Mouse (Mus musculus): ENCODE results near the gene Lrch3. TPM values are rescaled to one million over a fixed set of nuclear protein-coding genes. Genes with fewer than 3 reads are reported as not detected.
A peak's percentile ranks its signal among the peaks of the same experiment; 100 is the strongest.

Gene Lrch3
- polyA plus RNA-seq, 1 experiment, result 9.0 TPM

- Histone ChIP-seq H3K27me3 (ENCODE audit: control insufficient read depth, insufficient read depth, insufficient read length) (no peaks in the 10 kb centered on the region), H3K79me2 (ENCODE audit: control insufficient read depth, insufficient read depth) (peaks cover 49% of the 10 kb centered on the region), H3ac (ENCODE audit: control insufficient read depth, insufficient read length) (peak within 1 kb of the TSS; percentile 74), H3K36me3 (ENCODE audit: control insufficient read depth, insufficient read depth) (peaks cover 6% of the 10 kb centered on the region), H3K4me3 (peak within 1 kb of the TSS; percentile 64), H3K4me2 (ENCODE audit: low read depth) (peak within 1 kb of the TSS; percentile 72)
- TF ChIP-seq CEBPB (IDR thresholded peaks at IDR 0.05; ENCODE audit: insufficient read depth, poor library complexity, severe bottlenecking) (no peak), POLR2AphosphoS2 (IDR thresholded peaks at IDR 0.05; ENCODE audit: insufficient read length, low read depth) (peak; percentile 92), USF1 (IDR thresholded peaks at IDR 0.05; ENCODE audit: low read depth) (no peak), POLR2A (IDR thresholded peaks at IDR 0.05; ENCODE audit: insufficient read length, low read depth) (peak; percentile 96), E2F4 (IDR thresholded peaks at IDR 0.05; ENCODE audit: insufficient read depth) (peak; percentile 33), MYOG (IDR thresholded peaks at IDR 0.05; ENCODE audit: control insufficient read depth in 1 of 3, insufficient read depth in 1 of 3, insufficient read length in 2 of 3, low read depth in 2 of 3) (peak in 1 of 3 experiments; percentile 39)
Observed at GRCm38 (mm10) chr16:32877343-32878156, 36.4 kb upstream of the Lrch3 start, which contains the start of the genes Fyttd1 and Rubcn. Gene Fyttd1 (plus strand): TSS chr16:32877500. Gene Rubcn (minus strand): TSS chr16:32877766.

- H3K79me2 ChIP-seq (ENCODE audit: control insufficient read depth, insufficient read depth), result peaks cover 55% of the 10 kb centered on the region
- peak overlapping the region; percentile 71 for H3K4me2 ChIP-seq (ENCODE audit: low read depth)
- peak overlapping the region; percentile 74 for H3ac ChIP-seq (ENCODE audit: control insufficient read depth, insufficient read length)
- peaks cover 6% of the 10 kb centered on the region for H3K36me3 ChIP-seq (ENCODE audit: control insufficient read depth, insufficient read depth)
- no peaks in the 10 kb centered on the region for H3K27me3 ChIP-seq (ENCODE audit: control insufficient read depth, insufficient read depth, insufficient read length)
- H3K4me3 ChIP-seq, result peak overlapping the region; percentile 64
- no peak for TF ChIP-seq E2F4 (IDR thresholded peaks at IDR 0.05; ENCODE audit: insufficient read depth)
- TF ChIP-seq TCF12 (IDR thresholded peaks at IDR 0.05; ENCODE audit: insufficient read depth, poor library complexity, severe bottlenecking), result no peak
- TF ChIP-seq POLR2A (IDR thresholded peaks at IDR 0.05; ENCODE audit: insufficient read length, low read depth), result no peak
- TF ChIP-seq MAX (IDR thresholded peaks at IDR 0.05; ENCODE audit: low read depth), result no peak
- TF ChIP-seq MYOG (IDR thresholded peaks at IDR 0.05; ENCODE audit: control insufficient read depth in 1 of 3, insufficient read depth in 1 of 3, insufficient read length in 2 of 3, low read depth in 2 of 3), result no peak
- no peak for TF ChIP-seq CEBPB (IDR thresholded peaks at IDR 0.05; ENCODE audit: insufficient read depth, poor library complexity, severe bottlenecking)
- no peak for TF ChIP-seq SRF (IDR thresholded peaks at IDR 0.05; ENCODE audit: control insufficient read depth, insufficient read length, low read depth)
- no peak for TF ChIP-seq USF1 (IDR thresholded peaks at IDR 0.05; ENCODE audit: low read depth)
- TF ChIP-seq POLR2AphosphoS2 (IDR thresholded peaks at IDR 0.05; ENCODE audit: insufficient read length, low read depth), result no peak
- TF ChIP-seq MYOD1 (IDR thresholded peaks at IDR 0.05; ENCODE audit: control insufficient read depth in 1 of 3, insufficient read length in 2 of 3, low read depth in 2 of 3), result no peak
Observed at GRCm38 (mm10) chr16:32878157-32878598, 35.7 kb upstream of the Lrch3 start.

GRCm38 (mm10) chr16:32878972-32879926, 34.7 kb upstream of the Lrch3 start:
- peaks cover 64% of the 10 kb centered on the region for H3K79me2 ChIP-seq (ENCODE audit: control insufficient read depth, insufficient read depth)
- TF ChIP-seq POLR2AphosphoS2 (IDR thresholded peaks at IDR 0.05; ENCODE audit: insufficient read length, low read depth), result no peak
- TF ChIP-seq POLR2A (IDR thresholded peaks at IDR 0.05; ENCODE audit: insufficient read length, low read depth), result no peak
- no peak for TF ChIP-seq MYOD1 (IDR thresholded peaks at IDR 0.05; ENCODE audit: control insufficient read depth in 1 of 3, insufficient read length in 2 of 3, low read depth in 2 of 3)
- no peak for TF ChIP-seq CEBPB (IDR thresholded peaks at IDR 0.05; ENCODE audit: insufficient read depth, poor library complexity, severe bottlenecking)
- TF ChIP-seq USF1 (IDR thresholded peaks at IDR 0.05; ENCODE audit: low read depth), result no peak
- TF ChIP-seq MAX (IDR thresholded peaks at IDR 0.05; ENCODE audit: low read depth), result no peak
- no peak for TF ChIP-seq SRF (IDR thresholded peaks at IDR 0.05; ENCODE audit: control insufficient read depth, insufficient read length, low read depth)
- no peak for TF ChIP-seq TCF12 (IDR thresholded peaks at IDR 0.05; ENCODE audit: insufficient read depth, poor library complexity, severe bottlenecking)
- no peak for TF ChIP-seq REST (IDR thresholded peaks at IDR 0.05; ENCODE audit: insufficient read depth, insufficient read length)
- TF ChIP-seq TCF3 (IDR thresholded peaks at IDR 0.05; ENCODE audit: insufficient read length, low read depth), result no peak
- TF ChIP-seq MYOG (IDR thresholded peaks at IDR 0.05; ENCODE audit: control insufficient read depth in 1 of 3, insufficient read depth in 1 of 3, insufficient read length in 2 of 3, low read depth in 2 of 3), result no peak
- TF ChIP-seq E2F4 (IDR thresholded peaks at IDR 0.05; ENCODE audit: insufficient read depth), result no peak
- H3K27me3 ChIP-seq (ENCODE audit: control insufficient read depth, insufficient read depth, insufficient read length), result no peaks in the 10 kb centered on the region
- H3K4me2 ChIP-seq (ENCODE audit: low read depth), result peak overlapping the region; percentile 71
- peak overlapping the region; percentile 64 for H3K4me3 ChIP-seq
- no peak overlapping the region for H3ac ChIP-seq (ENCODE audit: control insufficient read depth, insufficient read length)
- peaks cover 8% of the 10 kb centered on the region for H3K36me3 ChIP-seq (ENCODE audit: control insufficient read depth, insufficient read depth)

GRCm38 (mm10) chr16:32881538-32881937, 32.4 kb upstream of the Lrch3 start:
- Histone ChIP-seq H3ac (ENCODE audit: control insufficient read depth, insufficient read length) (no peak overlapping the region), H3K4me2 (ENCODE audit: low read depth) (no peak overlapping the region), H3K27me3 (ENCODE audit: control insufficient read depth, insufficient read depth, insufficient read length) (no peaks in the 10 kb centered on the region), H3K36me3 (ENCODE audit: control insufficient read depth, insufficient read depth) (peaks cover 31% of the 10 kb centered on the region), H3K4me3 (no peak overlapping the region), H3K79me2 (ENCODE audit: control insufficient read depth, insufficient read depth) (peaks cover 65% of the 10 kb centered on the region)
- TF ChIP-seq SRF (IDR thresholded peaks at IDR 0.05; ENCODE audit: control insufficient read depth, insufficient read length, low read depth) (no peak), MYOG (IDR thresholded peaks at IDR 0.05; ENCODE audit: control insufficient read depth in 1 of 3, insufficient read depth in 1 of 3, insufficient read length in 2 of 3, low read depth in 2 of 3) (no peak)
